Mouse (Mus musculus): ENCODE measurements around the gene Tac2. TPM values are rescaled to one million over a fixed set of nuclear protein-coding genes. Genes with fewer than 3 reads are reported as not detected.
A peak's percentile ranks its signal among the peaks of the same experiment; 100 is the strongest.

Gene Tac2
- 0.58 and 15.2 TPM in 2 replicates for polyA plus RNA-seq (2012; rRNA removed)
- 0.44 and 0.84 TPM in 2 replicates for polyA plus RNA-seq (2014; fragmentation: Nextera tagmentation; extraction: Ambion mirVana)

DNA sequence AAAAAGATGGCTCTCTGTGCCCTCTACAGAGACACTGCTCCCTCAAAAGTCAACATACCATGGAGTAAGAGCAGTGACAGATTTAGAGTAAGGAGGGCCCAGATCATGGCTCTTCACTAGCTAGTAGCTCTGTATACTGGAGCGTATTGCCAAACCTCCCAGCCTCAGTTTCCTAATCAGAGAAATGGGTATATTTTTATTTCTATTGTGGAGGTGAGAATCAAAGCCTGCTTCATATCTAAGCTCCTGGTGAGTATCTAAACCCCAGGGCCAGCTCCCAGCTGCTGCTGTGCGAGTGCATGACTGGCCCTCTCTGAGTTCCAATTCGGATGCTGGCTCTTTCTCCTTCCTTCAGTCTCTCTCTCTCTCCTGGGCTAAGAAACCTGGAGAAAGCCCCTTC, at the start of gene Tac2:
Gene Tac2, plus strand, starts transcription at position 301 of the 400 bp plus-strand sequence.
- H3K4me1 ChIP-seq (ENCODE audit: control insufficient read depth, insufficient read depth, low read length), result no peaks in the 10 kb centered on the region
- H3K27me3 ChIP-seq (ENCODE audit: control insufficient read depth, insufficient read depth, low read length), result 0 out of 2 replicates have a peak, but pooled peaks cover 9% of the 10 kb centered on the region
- DNase-seq (ENCODE audit: low spot score) (no peak), ATAC-seq (ENCODE audit: low FRiP score, low read depth) (no peak)
- H3K4me2 ChIP-seq (replicated peaks; ENCODE audit: low read depth, low read length, severe bottlenecking), result no peak within 1 kb of the TSS
- no peaks in the 10 kb centered on the region for H3K36me3 ChIP-seq (ENCODE audit: control insufficient read depth, insufficient read depth, low read length)
- H3K9ac ChIP-seq (ENCODE audit: low read depth, low read length, severe bottlenecking), result no peak within 1 kb of the TSS
- no peak within 1 kb of the TSS for H3K4me3 ChIP-seq (replicated peaks; ENCODE audit: low read length)
- no peak for TF ChIP-seq POLR2A (IDR thresholded peaks at IDR 0.05; ENCODE audit: borderline replicate concordance, extremely low read depth, insufficient read depth, insufficient read length)
- 77% methylated on average over 3 of the region's 3 CpGs for WGBS
- H3K9me3 ChIP-seq (ENCODE audit: control insufficient read depth, low read length), result no peaks in the 10 kb centered on the region
- H3K27ac ChIP-seq (replicated peaks; ENCODE audit: low read depth, low read length), result no peak within 1 kb of the TSS

DNA sequence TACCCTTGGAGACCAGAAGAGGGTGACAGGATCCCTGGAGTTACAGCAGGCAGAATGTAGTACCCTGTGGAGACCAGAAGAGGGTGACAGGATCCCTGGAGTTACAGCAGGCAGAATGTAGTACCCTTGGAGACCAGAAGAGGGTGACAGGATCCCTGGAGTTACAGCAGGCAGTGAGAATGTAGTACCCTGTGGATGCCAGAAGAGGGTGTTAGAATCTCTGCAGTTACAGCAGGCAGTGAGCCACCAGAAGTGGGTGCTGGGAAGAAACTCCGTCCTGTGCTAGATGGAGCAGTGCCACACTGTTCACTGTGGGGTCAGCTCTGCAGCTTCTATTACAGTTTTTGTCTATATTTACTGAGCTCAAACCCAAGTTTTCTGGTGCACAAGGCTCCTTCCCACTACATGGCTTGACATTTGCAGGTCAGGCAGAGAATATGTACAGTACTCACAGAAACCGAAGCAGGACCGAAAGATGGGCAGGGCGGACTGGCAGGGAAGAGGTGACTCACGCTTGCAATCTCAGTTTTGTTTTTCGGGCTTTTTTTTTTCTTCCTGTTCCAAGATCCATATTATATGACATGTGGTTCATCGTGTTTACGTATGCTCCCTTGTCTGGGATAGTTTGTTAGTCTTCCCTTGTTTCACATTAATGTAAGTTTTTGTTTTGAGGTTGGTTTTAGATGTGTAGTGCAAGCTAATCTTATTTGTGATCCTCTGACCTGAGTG, 49.3 kb upstream of the Tac2 start:
- Histone ChIP-seq H3K4me3 (replicated peaks; ENCODE audit: low read length) (no peak overlapping the region), H3K27ac (replicated peaks; ENCODE audit: low read depth, low read length) (no peak overlapping the region), H3K4me2 (replicated peaks; ENCODE audit: low read depth, low read length, severe bottlenecking) (no peak overlapping the region), H3K9ac (ENCODE audit: low read depth, low read length, severe bottlenecking) (no peak overlapping the region), H3K36me3 (ENCODE audit: control insufficient read depth, insufficient read depth, low read length) (no peaks in the 10 kb centered on the region), H3K9me3 (ENCODE audit: control insufficient read depth, low read length) (no peaks in the 10 kb centered on the region), H3K4me1 (ENCODE audit: control insufficient read depth, insufficient read depth, low read length) (peaks cover 4% of the 10 kb centered on the region), H3K27me3 (ENCODE audit: control insufficient read depth, insufficient read depth, low read length) (no peaks in the 10 kb centered on the region)
- WGBS, result 87% methylated on average over 8 of the region's 8 CpGs
- DNase-seq (ENCODE audit: low spot score), result peak; percentile 82
- no peak for TF ChIP-seq POLR2A (IDR thresholded peaks at IDR 0.05; ENCODE audit: borderline replicate concordance, extremely low read depth, insufficient read depth, insufficient read length)
- no peak; the same call in 1 of the 2 replicates for ATAC-seq (ENCODE audit: low FRiP score, low read depth)

DNA sequence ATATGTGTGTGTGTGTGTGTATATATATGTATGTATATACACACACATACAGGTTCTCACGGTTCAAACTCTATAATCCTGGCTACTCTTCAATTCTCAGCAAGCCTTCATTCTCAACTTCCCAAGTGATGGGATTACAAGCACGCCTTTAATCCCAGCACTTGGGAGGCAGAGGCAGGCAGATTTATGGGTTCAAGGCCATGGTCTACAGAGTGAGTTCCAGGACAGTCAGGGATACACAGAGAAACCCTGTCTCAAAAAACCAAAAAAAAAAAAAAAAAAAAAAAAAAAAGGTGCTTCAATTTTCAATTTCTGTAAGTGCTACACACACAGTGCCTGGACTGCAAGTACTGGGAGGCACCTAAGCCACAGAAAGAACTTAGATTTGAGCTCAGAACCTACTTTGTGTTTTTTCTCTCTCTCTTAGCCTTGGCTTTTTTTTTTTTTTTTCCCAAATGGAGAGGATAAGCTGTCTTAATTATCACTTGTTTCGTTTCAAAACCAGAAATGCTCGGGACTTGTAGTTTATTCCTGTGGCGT, 48.3 kb upstream of the Tac2 start:
- H3K27me3 ChIP-seq (ENCODE audit: control insufficient read depth, insufficient read depth, low read length), result no peaks in the 10 kb centered on the region
- H3K4me2 ChIP-seq (replicated peaks; ENCODE audit: low read depth, low read length, severe bottlenecking), result peak overlapping the region; percentile 50
- no peaks in the 10 kb centered on the region for H3K36me3 ChIP-seq (ENCODE audit: control insufficient read depth, insufficient read depth, low read length)
- no peak for DNase-seq (ENCODE audit: low spot score)
- H3K4me3 ChIP-seq (replicated peaks; ENCODE audit: low read length), result peak overlapping the region; percentile 60
- H3K9ac ChIP-seq (ENCODE audit: low read depth, low read length, severe bottlenecking), result peak overlapping the region; percentile 38; the same call in 1 of the 2 replicates
- peak overlapping the region; percentile 75 for H3K27ac ChIP-seq (replicated peaks; ENCODE audit: low read depth, low read length)
- peaks cover 4% of the 10 kb centered on the region for H3K4me1 ChIP-seq (ENCODE audit: control insufficient read depth, insufficient read depth, low read length)
- no peak for TF ChIP-seq POLR2A (IDR thresholded peaks at IDR 0.05; ENCODE audit: borderline replicate concordance, extremely low read depth, insufficient read depth, insufficient read length)
- ATAC-seq (ENCODE audit: low FRiP score, low read depth), result no peak
- H3K9me3 ChIP-seq (ENCODE audit: control insufficient read depth, low read length), result no peaks in the 10 kb centered on the region
- WGBS, result 45% methylated on average over 5 of the region's 5 CpGs

DNA sequence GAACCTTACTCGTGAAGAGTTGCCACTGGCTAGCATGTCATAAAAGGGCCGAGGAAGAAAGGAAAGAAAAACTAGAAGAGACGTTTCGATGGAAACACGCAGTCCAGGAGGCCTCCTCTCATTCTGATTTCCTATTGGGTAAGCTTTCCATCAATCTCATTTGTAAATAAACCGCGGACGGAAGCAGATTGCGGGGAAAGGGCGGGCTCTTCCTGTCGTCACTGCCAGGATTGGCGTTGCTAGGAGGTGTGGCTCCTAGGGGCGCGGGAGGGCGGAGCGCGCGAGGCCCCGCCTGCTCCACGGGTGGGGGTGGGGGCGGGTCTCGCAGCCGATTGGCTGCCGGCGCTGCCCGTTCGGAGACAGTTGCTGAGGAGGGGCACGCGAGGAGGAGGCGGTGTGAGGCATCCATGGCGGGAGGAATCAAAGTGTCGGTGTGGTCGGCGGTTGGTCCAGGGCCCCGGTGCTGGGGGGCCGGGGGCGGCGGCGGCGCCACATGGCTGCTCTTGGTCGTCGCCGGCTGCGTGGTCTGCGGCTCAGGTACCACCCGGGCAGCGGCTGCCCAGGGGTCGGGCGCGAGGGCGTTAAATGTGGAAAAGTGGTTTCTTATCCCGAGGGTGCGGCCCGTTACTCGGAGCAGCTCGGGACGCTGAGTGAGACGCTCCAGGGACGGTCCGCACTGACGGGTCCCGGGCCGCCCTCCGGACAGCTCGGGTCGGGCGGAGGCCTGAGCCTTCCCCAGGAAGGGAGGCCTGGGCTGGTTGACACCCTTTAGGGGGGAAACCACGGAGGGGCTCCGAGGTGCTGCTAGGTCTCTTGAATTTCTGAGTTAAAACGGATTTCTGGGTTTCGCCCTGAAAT, 47.4 kb upstream of the Tac2 start:
- peak; percentile 97 for ATAC-seq (ENCODE audit: low FRiP score, low read depth)
- Histone ChIP-seq H3K9ac (ENCODE audit: low read depth, low read length, severe bottlenecking) (peak overlapping the region; percentile 54), H3K4me3 (replicated peaks; ENCODE audit: low read length) (peak overlapping the region; percentile 60), H3K27me3 (ENCODE audit: control insufficient read depth, insufficient read depth, low read length) (no peaks in the 10 kb centered on the region), H3K27ac (replicated peaks; ENCODE audit: low read depth, low read length) (peak overlapping the region; percentile 75), H3K9me3 (ENCODE audit: control insufficient read depth, low read length) (no peaks in the 10 kb centered on the region), H3K4me1 (ENCODE audit: control insufficient read depth, insufficient read depth, low read length) (peaks cover 4% of the 10 kb centered on the region), H3K36me3 (ENCODE audit: control insufficient read depth, insufficient read depth, low read length) (no peaks in the 10 kb centered on the region), H3K4me2 (replicated peaks; ENCODE audit: low read depth, low read length, severe bottlenecking) (peak overlapping the region; percentile 85)
- TF ChIP-seq POLR2A (IDR thresholded peaks at IDR 0.05; ENCODE audit: borderline replicate concordance, extremely low read depth, insufficient read depth, insufficient read length), result 0 out of 2 replicates have a peak, but pooled peaks have one; percentile 34
- peak; percentile 100 for DNase-seq (ENCODE audit: low spot score)
- 1% methylated on average over 65 of the region's 71 CpGs for WGBS
